Mouse (Mus musculus) ES-Bruce4 (cell line): ENCODE results near the gene Odf2l. TPM values are rescaled to one million over a fixed set of nuclear protein-coding genes. Genes with fewer than 3 reads are reported as not detected.

Source experiments
- H3K27ac ChIP-seq: 2 replicates; pipeline ENCODE4 v1.5.1; 2012; ENCODE audit warnings: low read length, inconsistent platforms; ENCODE audit not compliant: insufficient read depth
- H3K27me3 ChIP-seq: 2 replicates; pipeline ENCODE4 v1.6.1; 2012; ENCODE audit warnings: mild to moderate bottlenecking, low read length, inconsistent platforms; ENCODE audit not compliant: control insufficient read depth, poor library complexity, insufficient read depth, severe bottlenecking
- H3K36me3 ChIP-seq: 2 replicates; pipeline ENCODE4 v1.6.1; 2012; ENCODE audit warnings: inconsistent platforms, mild to moderate bottlenecking, low read length, moderate library complexity; ENCODE audit not compliant: control insufficient read depth, poor library complexity, insufficient read depth, severe bottlenecking
- H3K4me1 ChIP-seq: one replicate; pipeline ENCODE4 v1.8.1; 2011; ENCODE audit warnings: low read length; ENCODE audit not compliant: control insufficient read depth, insufficient read depth
- H3K4me3 ChIP-seq: 2 replicates; pipeline ENCODE4 v1.5.1; 2011; ENCODE audit warnings: low read depth, mild to moderate bottlenecking, low read length
- H3K9ac ChIP-seq: 2 replicates; pipeline ENCODE4 v1.6.1; 2012; ENCODE audit warnings: low read depth, mild to moderate bottlenecking, inconsistent platforms; ENCODE audit not compliant: poor library complexity, severe bottlenecking
- H3K9me3 ChIP-seq: replicated peaks from 2 replicates; pipeline ENCODE4 v1.6.1; 2012; ENCODE audit warnings: mild to moderate bottlenecking, low read length, inconsistent platforms; ENCODE audit not compliant: control insufficient read depth, poor library complexity, insufficient read depth, severe bottlenecking
- CTCF ChIP-seq: IDR thresholded peaks from one replicate; pipeline ENCODE4 v1.8.1; 2011; ENCODE audit warnings: low read depth, low read length
- EP300 ChIP-seq: IDR thresholded peaks from 2 replicates; pipeline ENCODE4 v1.6.1; 2011; ENCODE audit warnings: low read depth, low read length; ENCODE audit not compliant: insufficient read depth
- POLR2A ChIP-seq: IDR thresholded peaks from one replicate; pipeline ENCODE4 v1.8.1; 2011; ENCODE audit warnings: low read length; ENCODE audit not compliant: insufficient read depth
- polyA plus RNA-seq: library from polyadenylated mRNA; stranded (reverse); fragments of >200 nt; gene quantifications from 2 replicates; pipeline ENCODE4 v1.2.4, GENCODE M21; 2011; ENCODE audit warnings: low read depth; ENCODE audit not compliant: missing spikeins, insufficient read depth, insufficient read length

Gene Odf2l
- polyA plus RNA-seq, 1 experiment: 61.3 TPM

DNA sequence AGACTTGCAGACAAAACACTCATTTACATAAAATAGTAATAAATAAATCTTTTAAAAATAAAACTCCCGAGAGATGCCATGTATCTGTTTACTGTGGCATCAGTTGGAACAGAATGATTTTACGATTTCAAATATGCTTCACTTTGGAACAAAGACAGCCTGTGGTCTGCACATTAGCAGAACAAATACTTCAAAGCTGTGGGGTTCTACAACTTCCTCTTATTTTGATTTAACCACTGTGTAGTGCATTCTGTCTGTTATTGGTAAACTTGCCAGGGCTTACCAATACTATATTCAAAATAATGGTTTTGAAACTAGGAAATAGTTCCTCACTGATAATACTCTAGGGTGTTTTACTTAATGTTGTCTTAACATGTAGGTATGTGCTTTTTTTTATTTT, 8.2 kb downstream of the Odf2l start:
- Histone ChIP-seq H3K27ac (no peak overlapping the region), H3K9ac (no peak overlapping the region)
- TF ChIP-seq POLR2A (no peak), CTCF (no peak), EP300 (no peak)

DNA sequence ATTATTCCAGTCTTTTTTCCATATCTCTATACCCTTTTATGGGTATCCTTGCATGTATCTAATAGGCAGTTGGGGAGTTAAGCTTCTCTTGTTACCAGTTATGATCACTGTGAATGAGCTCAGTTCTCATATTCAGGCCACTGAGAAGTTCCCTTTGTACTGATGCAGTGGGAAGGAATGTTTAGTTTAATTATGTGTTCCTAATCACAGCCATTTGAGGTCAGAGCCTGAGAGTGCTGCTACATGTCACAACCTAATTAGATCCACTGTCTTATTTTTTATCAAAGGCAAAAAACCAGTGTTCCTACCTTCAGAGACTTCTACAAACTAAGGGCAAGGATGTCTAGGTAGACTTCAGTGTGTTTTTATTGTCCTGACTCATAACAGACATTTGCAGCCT, 11.0 kb downstream of the Odf2l start:
- Histone ChIP-seq H3K4me1 (no peaks in the 10 kb centered on the region), H3K27me3 (no peaks in the 10 kb centered on the region), H3K9me3 (no peaks in the 10 kb centered on the region), H3K4me3 (no peak overlapping the region), H3K36me3 (no peaks in the 10 kb centered on the region; the same call in 1 of the 2 replicates), H3K27ac (no peak overlapping the region), H3K9ac (no peak overlapping the region)
- TF ChIP-seq EP300 (no peak), CTCF (no peak), POLR2A (no peak)

More for the DNA sequence above, 8.2 kb downstream of the Odf2l start:
- Histone ChIP-seq H3K4me1 (no peaks in the 10 kb centered on the region), H3K4me3 (no peak overlapping the region), H3K27me3 (no peaks in the 10 kb centered on the region), H3K36me3 (no peaks in the 10 kb centered on the region; the same call in 1 of the 2 replicates), H3K9me3 (no peaks in the 10 kb centered on the region)

DNA sequence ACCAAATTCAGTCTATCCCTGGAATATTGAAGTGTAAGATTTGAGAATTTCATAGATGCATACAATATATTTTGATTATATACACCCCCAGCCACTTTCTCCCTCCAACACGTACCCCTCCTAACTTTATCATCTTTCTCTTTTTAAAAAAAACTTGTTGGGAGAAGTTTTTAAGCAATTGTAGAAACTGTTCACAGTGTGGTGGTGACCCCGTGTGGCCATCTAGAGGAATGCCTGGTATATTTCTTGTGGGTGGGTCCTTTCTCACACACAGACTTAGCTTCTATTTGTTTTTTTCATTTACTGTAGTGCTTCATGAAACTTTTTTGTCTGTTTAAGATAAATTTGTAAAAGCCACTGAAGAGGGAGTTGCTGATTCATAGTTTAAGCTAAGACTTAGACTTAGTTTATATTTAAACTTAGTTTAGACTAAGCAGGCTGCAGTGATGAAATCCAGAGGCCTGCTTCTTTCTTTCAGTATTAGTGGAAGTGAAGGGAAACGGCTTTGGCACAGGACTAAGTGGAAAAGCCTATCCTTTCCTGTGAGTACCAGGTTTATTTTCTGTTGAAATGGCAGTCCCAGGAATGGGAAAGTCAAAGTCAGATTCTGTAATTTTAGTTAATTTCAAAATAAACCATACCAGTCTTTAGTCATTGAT, 13.0 kb downstream of the Odf2l start:
- H3K9ac ChIP-seq: no peak overlapping the region
- no peaks in the 10 kb centered on the region for H3K9me3 ChIP-seq
- no peak overlapping the region for H3K27ac ChIP-seq
- no peaks in the 10 kb centered on the region for H3K4me1 ChIP-seq
- H3K27me3 ChIP-seq: no peaks in the 10 kb centered on the region
- H3K4me3 ChIP-seq: no peak overlapping the region
- no peaks in the 10 kb centered on the region; the same call in 1 of the 2 replicates for H3K36me3 ChIP-seq
- TF ChIP-seq CTCF (peak; percentile 10), EP300 (no peak)

DNA sequence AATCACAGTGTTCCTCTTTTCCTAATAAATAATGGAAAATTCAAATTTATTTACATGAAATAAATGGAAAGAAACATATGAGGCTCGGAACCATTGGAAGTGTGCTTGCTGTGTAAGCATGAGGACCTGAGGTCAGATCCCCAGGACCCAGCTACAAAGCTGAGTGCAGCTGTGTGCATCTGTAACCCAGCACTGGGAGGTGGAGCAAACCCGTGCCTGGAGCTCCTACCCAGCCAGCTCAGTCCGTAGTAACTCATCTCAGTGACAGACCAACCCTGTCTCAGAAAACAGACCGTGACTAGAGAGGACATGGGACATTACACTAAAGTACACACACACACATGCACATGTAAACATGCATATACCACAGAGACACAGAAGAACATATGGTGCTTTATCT, 21.8 kb downstream of the Odf2l start:
- no peak for TF ChIP-seq CTCF
- TF ChIP-seq POLR2A: no peak
- TF ChIP-seq EP300: no peak
- Histone ChIP-seq H3K9ac (no peak overlapping the region), H3K9me3 (no peaks in the 10 kb centered on the region), H3K27me3 (no peaks in the 10 kb centered on the region), H3K36me3 (no peaks in the 10 kb centered on the region; the same call in 1 of the 2 replicates), H3K27ac (no peak overlapping the region), H3K4me1 (no peaks in the 10 kb centered on the region), H3K4me3 (no peak overlapping the region)

DNA sequence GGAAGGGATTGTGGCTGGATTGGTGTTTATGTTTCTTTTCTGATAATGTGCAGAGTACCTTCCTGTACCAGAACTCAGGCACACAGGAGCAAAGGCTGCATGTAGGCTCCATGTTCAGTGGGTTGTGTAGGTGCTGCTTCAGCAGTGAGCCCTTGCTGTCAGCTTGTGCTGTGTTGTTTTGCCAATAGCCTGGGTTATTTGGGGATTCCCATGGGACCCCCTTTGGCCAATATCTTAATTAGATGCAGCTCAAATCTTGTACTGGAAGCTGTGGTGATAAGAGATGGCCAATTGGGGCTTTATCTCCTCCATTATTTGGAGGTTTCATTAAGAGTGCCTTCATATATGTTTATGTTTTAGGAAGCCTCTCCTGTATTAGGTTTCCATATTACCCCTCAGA, 24.5 kb downstream of the Odf2l start:
- Histone ChIP-seq H3K4me3 (no peak overlapping the region), H3K4me1 (no peaks in the 10 kb centered on the region), H3K27ac (no peak overlapping the region), H3K36me3 (no peaks in the 10 kb centered on the region), H3K27me3 (no peaks in the 10 kb centered on the region), H3K9me3 (no peaks in the 10 kb centered on the region), H3K9ac (no peak overlapping the region)
- no peak for TF ChIP-seq EP300
- TF ChIP-seq CTCF: no peak
- TF ChIP-seq POLR2A: no peak

DNA sequence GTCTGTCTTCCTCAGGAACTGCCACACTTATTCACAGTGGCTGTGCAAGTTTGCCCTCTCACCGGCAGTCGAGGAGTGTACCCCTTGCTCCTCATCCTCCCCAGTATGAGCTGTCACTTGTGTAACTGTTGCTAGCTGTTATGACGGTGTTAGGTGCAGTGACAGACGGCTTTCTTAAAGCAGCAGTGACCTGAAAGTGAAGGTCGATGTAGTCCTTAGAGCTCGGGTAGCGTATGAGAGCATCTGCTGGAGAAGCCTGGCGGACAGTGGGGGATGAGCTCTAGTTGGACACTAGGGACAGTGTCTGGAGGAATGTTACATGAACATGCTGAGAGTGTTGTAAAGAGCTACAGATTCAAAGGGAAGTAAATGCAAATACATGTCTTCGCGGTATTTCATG, 25.5 kb downstream of the Odf2l start:
- Histone ChIP-seq H3K27ac (no peak overlapping the region), H3K9ac (no peak overlapping the region), H3K4me1 (no peaks in the 10 kb centered on the region), H3K36me3 (no peaks in the 10 kb centered on the region), H3K9me3 (no peaks in the 10 kb centered on the region), H3K27me3 (no peaks in the 10 kb centered on the region), H3K4me3 (no peak overlapping the region)
- no peak for TF ChIP-seq CTCF
- TF ChIP-seq POLR2A: no peak
- TF ChIP-seq EP300: no peak
